Mouse (Mus musculus) limb, embryonic 12.5 days (tissue): ENCODE data around the gene Rad21l. TPM values are rescaled to one million over a fixed set of nuclear protein-coding genes. Genes with fewer than 3 reads are reported as not detected.

Experiments
- ATAC-seq: fragments of 200-750 bp; cut with Nextera tagmentation; 2 replicates; pipeline ENCODE4 v1.8.0; 2017; ENCODE audit warnings: low read depth, moderate TSS enrichment; ENCODE audit not compliant: insufficient number of reproducible peaks, insufficient read depth, low FRiP score, low TSS enrichment
- H3K27ac ChIP-seq: fragments of 300-500 bp; sonication (generic); 2 replicates; pipeline ENCODE4 v1.5.1; 2016; ENCODE audit warnings: mild to moderate bottlenecking, moderate library complexity
- H3K27me3 ChIP-seq: fragments of 300-500 bp; sonication (generic); 2 replicates; pipeline ENCODE4 v1.6.1; 2016; ENCODE audit warnings: mild to moderate bottlenecking, moderate library complexity
- H3K36me3 ChIP-seq: fragments of 300-500 bp; sonication (generic); 2 replicates; pipeline ENCODE4 v1.6.1; 2016; ENCODE audit warnings: mild to moderate bottlenecking, moderate library complexity
- H3K4me1 ChIP-seq: fragments of 300-500 bp; sonication (generic); replicated peaks from 2 replicates; pipeline ENCODE4 v1.6.1; 2016
- H3K4me2 ChIP-seq: fragments of 300-500 bp; sonication (generic); 2 replicates; pipeline ENCODE4 v1.6.1; 2016; ENCODE audit warnings: mild to moderate bottlenecking, moderate library complexity
- H3K4me3 ChIP-seq: fragments of 300-500 bp; sonication (generic); replicated peaks from 2 replicates; pipeline ENCODE4 v1.5.1; 2016; ENCODE audit warnings: mild to moderate bottlenecking
- H3K9ac ChIP-seq: fragments of 300-500 bp; sonication (generic); replicated peaks from 2 replicates; pipeline ENCODE4 v1.6.1; 2016; ENCODE audit warnings: mild to moderate bottlenecking, moderate library complexity
- H3K9me3 ChIP-seq: fragments of 300-500 bp; sonication (generic); 2 replicates; pipeline ENCODE4 v1.6.1; 2016; ENCODE audit warnings: mild to moderate bottlenecking, moderate library complexity
- WGBS: fragments of 180-500 bp; shearing (Covaris S2); methylation state at CpG from one replicate; pipeline ENCODE4 v1.1.7; 2016; 5-methylcytosine and 5-hydroxymethylcytosine counted together
- polyA plus RNA-seq: library from polyadenylated mRNA; unstranded; fragments of >200 nt; fragmentation: Nextera tagmentation; extraction: Ambion mirVana; gene quantifications from 2 replicates; pipeline ENCODE4 v1.2.1, GENCODE M21; 2016

Gene Rad21l
- polyA plus RNA-seq, 1 experiment from 2014 or later: not detected

DNA sequence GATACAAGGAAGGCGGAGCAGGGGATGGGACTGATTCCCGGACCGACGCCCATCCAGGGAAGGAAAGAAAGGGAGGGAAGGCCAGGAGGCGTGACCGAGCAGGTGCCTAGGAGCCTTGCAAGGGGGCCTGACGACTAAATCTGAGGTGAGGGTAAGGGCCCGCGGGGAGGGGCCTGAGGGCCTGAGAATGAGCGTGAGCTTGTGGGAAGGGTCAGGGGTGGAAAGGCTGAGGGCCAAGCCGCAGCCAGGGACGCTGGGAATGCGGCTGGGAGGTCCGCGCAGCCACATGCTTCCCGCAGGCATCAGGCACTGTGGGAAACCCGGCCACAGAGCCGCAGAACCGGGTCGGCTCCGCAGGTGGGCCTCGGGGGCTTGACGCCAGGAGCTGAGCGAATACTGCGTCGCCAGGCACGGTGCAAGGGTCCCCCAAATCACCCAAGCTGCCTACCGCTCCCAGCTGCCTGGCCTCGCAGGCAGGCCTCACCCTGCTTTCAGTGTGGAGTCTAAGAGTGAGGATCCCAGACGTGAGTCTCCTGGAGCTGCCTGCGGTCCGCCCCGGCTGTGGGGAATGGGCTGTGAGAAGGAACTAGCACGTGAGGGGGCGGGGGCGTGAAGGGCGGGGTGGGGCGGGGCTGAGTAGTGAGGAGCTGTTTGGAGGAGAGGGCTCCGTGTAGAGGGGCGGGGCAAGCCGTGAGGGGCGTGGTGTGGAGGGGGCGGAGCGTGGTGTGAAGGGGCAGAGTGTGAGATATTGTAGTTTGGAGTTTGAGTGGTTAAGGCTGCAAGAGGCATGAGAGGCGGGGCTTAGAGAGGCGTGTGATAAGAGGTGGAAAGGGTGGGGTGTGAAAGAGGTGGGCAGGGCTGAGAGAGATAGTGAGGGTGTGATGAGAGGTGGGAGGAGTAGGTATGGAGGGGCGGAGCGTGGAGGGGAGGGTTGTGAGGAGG is 2.0 kb upstream of the Rad21l start:
- no peaks in the 10 kb centered on the region for H3K9me3 ChIP-seq
- ATAC-seq: no peak; the same call in 1 of the 2 replicates
- H3K4me2 ChIP-seq: peak overlapping the region; percentile 3; the same call in 1 of the 2 replicates
- no peak overlapping the region for H3K9ac ChIP-seq
- H3K4me3 ChIP-seq: no peak overlapping the region
- H3K27ac ChIP-seq: no peak overlapping the region
- no peaks in the 10 kb centered on the region for H3K36me3 ChIP-seq
- 35% methylated on average over 47 of the region's 48 CpGs for WGBS
- no peaks in the 10 kb centered on the region for H3K4me1 ChIP-seq
- peaks cover 22% of the 10 kb centered on the region for H3K27me3 ChIP-seq

GRCm38 (mm10) chr2:151652053-151652452 is 16.3 kb downstream of the Rad21l start:
- 73% methylated on average over 1 of the region's 1 CpGs for WGBS
- H3K27ac ChIP-seq: no peak overlapping the region
- H3K36me3 ChIP-seq: no peaks in the 10 kb centered on the region
- ATAC-seq: no peak
- no peaks in the 10 kb centered on the region for H3K9me3 ChIP-seq
- no peaks in the 10 kb centered on the region for H3K27me3 ChIP-seq
- no peak overlapping the region for H3K9ac ChIP-seq
- no peaks in the 10 kb centered on the region for H3K4me1 ChIP-seq
- H3K4me2 ChIP-seq: no peak overlapping the region
- H3K4me3 ChIP-seq: no peak overlapping the region

- Histone ChIP-seq H3K27me3 (peaks cover 34% of the 10 kb centered on the region), H3K9ac (no peak overlapping the region), H3K9me3 (no peaks in the 10 kb centered on the region), H3K4me2 (no peak overlapping the region), H3K4me1 (peaks cover 4% of the 10 kb centered on the region; the same call in 1 of the 2 replicates), H3K36me3 (no peaks in the 10 kb centered on the region), H3K27ac (no peak overlapping the region), H3K4me3 (no peak overlapping the region)
- WGBS: 77% methylated on average over 2 of the region's 2 CpGs
- ATAC-seq: no peak
These were observed 32.3 kb downstream of the Rad21l start for GRCm38 (mm10) chr2:151636015-151636402.

DNA sequence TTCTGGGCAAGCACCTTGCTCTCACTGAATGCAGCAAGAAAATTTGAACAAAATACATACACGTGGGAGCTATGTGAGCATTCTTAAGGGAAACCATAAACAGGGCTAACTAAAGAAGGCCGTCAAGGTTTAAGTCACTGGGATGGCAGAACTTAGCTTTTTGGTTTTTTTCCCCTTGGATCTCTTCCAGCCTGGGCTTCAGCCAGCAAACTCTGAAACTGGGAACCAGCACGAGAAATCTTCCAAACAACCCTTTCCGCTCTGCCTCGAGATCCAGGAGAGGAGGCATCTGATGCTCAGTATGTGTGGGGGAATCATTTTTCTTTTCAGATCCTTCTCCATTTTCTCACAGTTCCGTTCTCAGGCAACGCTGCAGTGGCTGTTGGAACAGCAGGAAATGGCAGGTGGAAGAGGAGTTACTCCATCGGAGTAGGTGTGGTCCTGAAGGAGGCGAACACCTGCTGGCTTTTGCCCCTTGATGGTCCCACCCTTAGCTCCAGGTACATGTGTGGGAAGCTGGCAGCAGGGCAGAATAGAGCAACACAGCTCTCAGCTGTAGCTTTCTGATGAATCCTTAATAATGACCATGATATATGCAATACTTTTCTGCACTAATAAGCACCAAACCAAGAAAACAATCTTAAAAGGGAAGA is 32.8 kb downstream of the Rad21l start:
- no peak overlapping the region for H3K27ac ChIP-seq
- H3K9ac ChIP-seq: no peak overlapping the region
- 66% methylated on average over 9 of the region's 9 CpGs for WGBS
- H3K4me1 ChIP-seq: peaks cover 4% of the 10 kb centered on the region; the same call in 1 of the 2 replicates
- no peaks in the 10 kb centered on the region for H3K36me3 ChIP-seq
- no peak for ATAC-seq
- no peak overlapping the region for H3K4me2 ChIP-seq
- peaks cover 39% of the 10 kb centered on the region for H3K27me3 ChIP-seq
- no peak overlapping the region for H3K4me3 ChIP-seq
- H3K9me3 ChIP-seq: no peaks in the 10 kb centered on the region

DNA sequence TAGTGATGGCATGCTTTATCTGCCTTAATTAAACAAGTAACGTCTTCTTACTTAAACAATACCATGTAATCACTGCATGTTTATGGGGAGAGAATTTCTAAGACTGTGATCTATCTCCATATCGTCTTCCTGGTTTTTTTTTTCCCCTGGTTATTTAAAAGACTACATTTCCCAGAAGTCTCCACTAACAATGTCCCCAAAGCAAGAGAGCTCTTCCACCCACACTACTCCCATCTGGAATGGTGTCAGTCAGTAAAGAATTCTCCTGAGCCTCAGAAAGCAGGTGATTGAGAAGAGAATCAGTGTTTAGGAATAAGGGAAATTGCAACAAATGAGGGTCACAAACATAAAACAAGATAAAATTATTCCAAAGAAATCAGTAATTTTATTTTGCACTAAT is 33.4 kb downstream of the Rad21l start:
- peaks cover 4% of the 10 kb centered on the region; the same call in 1 of the 2 replicates for H3K4me1 ChIP-seq
- H3K9me3 ChIP-seq: no peaks in the 10 kb centered on the region
- H3K4me3 ChIP-seq: no peak overlapping the region
- H3K36me3 ChIP-seq: no peaks in the 10 kb centered on the region
- no peak overlapping the region for H3K27ac ChIP-seq
- H3K4me2 ChIP-seq: no peak overlapping the region
- no peak overlapping the region for H3K9ac ChIP-seq
- ATAC-seq: no peak
- H3K27me3 ChIP-seq: peaks cover 43% of the 10 kb centered on the region
- WGBS: 43% methylated on average over 2 of the region's 2 CpGs

DNA sequence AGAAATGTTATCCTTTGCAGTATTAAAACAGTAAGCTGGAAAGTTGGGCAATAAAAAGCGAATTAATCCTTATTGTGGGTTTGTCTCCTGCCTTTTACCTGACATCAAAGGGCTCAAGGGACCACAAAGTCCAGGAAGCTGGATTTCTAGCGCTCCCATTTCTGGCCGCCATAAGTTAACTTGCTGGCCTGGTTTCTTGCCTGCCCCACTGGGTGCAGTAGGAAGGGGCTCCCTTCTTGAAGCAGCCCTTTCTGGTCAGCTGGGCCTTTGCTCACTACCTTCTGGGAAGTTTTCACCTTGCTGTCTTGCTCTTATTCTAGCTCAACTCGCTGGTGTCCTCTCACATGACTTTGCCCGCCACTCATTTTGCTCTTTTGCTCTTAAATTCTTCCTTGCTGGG is 35.4 kb downstream of the Rad21l start:
- Histone ChIP-seq H3K27ac (no peak overlapping the region), H3K36me3 (no peaks in the 10 kb centered on the region), H3K4me2 (peak overlapping the region; percentile 99; the same call in 1 of the 2 replicates), H3K9ac (no peak overlapping the region), H3K9me3 (no peaks in the 10 kb centered on the region), H3K4me1 (peaks cover 4% of the 10 kb centered on the region; the same call in 1 of the 2 replicates), H3K4me3 (no peak overlapping the region), H3K27me3 (peaks cover 49% of the 10 kb centered on the region)
- ATAC-seq: no peak
- WGBS: 22% methylated on average over 5 of the region's 5 CpGs

- Histone ChIP-seq H3K36me3 (no peaks in the 10 kb centered on the region), H3K4me2 (peak within 1 kb of the TSS; percentile 99), H3K4me1 (peaks cover 4% of the 10 kb centered on the region; the same call in 1 of the 2 replicates), H3K9ac (peak within 1 kb of the TSS; percentile 70), H3K27me3 (peaks cover 49% of the 10 kb centered on the region), H3K9me3 (no peaks in the 10 kb centered on the region), H3K4me3 (peak within 1 kb of the TSS; percentile 66), H3K27ac (no peak within 1 kb of the TSS)
- WGBS: under 1% methylated on average over 47 of the region's 47 CpGs
- peak; percentile 66 for ATAC-seq
These were observed 36.0 kb downstream of the Rad21l start, which contains the start of gene Snph for GRCm38 (mm10) chr2:151632159-151632814. Snph (minus strand) TSS chr2:151632593.

- WGBS: 2% methylated on average over 22 of the region's 22 CpGs
- ATAC-seq: peak; percentile 26; the same call in 1 of the 2 replicates
- Histone ChIP-seq H3K4me1 (peaks cover 4% of the 10 kb centered on the region; the same call in 1 of the 2 replicates), H3K27ac (no peak overlapping the region), H3K9me3 (no peaks in the 10 kb centered on the region), H3K27me3 (peaks cover 49% of the 10 kb centered on the region), H3K4me2 (peak overlapping the region; percentile 99), H3K36me3 (no peaks in the 10 kb centered on the region), H3K9ac (peak overlapping the region; percentile 70), H3K4me3 (peak overlapping the region; percentile 66)
These were observed 36.8 kb downstream of the Rad21l start for GRCm38 (mm10) chr2:151631406-151632158.

DNA sequence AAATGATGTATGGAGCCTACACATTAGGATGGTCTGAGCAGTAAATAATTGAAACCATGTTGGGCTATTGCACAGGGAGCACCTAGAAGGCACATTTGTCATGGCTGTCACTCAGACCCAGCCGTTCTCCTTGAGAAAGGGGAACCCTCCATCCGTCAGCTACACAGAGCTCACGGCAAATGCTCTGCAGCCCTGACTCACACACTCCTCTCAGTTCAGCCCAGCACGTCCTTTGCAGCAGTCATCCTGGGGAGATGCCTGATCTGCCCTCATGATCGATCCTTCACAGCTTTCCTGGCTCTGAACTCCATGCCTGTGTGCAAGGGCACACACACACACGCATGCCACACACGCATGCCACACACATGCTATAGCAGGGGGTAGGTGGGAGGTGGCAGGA is 39.0 kb downstream of the Rad21l start:
- ATAC-seq: no peak
- H3K9ac ChIP-seq: no peak overlapping the region
- peaks cover 4% of the 10 kb centered on the region; the same call in 1 of the 2 replicates for H3K4me1 ChIP-seq
- H3K9me3 ChIP-seq: no peaks in the 10 kb centered on the region
- H3K36me3 ChIP-seq: no peaks in the 10 kb centered on the region
- no peak overlapping the region for H3K27ac ChIP-seq
- 50% methylated on average over 7 of the region's 7 CpGs for WGBS
- no peak overlapping the region for H3K4me3 ChIP-seq
- no peak overlapping the region for H3K4me2 ChIP-seq
- peaks cover 46% of the 10 kb centered on the region for H3K27me3 ChIP-seq

DNA sequence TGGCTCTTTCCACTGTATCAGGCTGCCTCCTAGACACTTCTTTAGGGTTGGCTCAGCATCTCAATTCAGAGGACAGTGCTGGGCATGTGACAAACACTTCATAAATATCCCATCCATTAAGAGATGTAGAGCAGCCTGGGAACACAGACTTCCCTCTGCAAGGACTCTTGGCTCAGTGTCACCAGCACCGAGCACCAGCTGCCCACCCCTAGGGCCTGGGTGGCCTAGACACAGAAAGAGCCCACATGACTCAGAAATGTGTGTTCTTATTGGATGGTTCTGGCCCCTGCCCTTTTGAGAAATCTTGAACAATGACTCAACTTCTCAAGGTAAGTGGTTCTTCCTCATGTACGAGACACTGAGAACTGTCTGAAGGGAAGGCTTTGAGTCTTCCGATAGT is 40.3 kb downstream of the Rad21l start:
- H3K9ac ChIP-seq: no peak overlapping the region
- 95% methylated on average over 3 of the region's 3 CpGs for WGBS
- no peak overlapping the region for H3K4me3 ChIP-seq
- no peaks in the 10 kb centered on the region for H3K9me3 ChIP-seq
- H3K27ac ChIP-seq: no peak overlapping the region
- H3K4me2 ChIP-seq: no peak overlapping the region
- ATAC-seq: no peak
- H3K4me1 ChIP-seq: peaks cover 4% of the 10 kb centered on the region; the same call in 1 of the 2 replicates
- H3K27me3 ChIP-seq: peaks cover 34% of the 10 kb centered on the region
- no peaks in the 10 kb centered on the region for H3K36me3 ChIP-seq
